Mouse (Mus musculus) brain, embryonic 14.5 days (tissue): ENCODE measurements around the gene Anapc7. TPM values are rescaled to one million over a fixed set of nuclear protein-coding genes. Genes with fewer than 3 reads are reported as not detected.

Experiments
- DNase-seq: peaks from one replicate; pipeline ENCODE4 v3.0.0-alpha.2; 2011; ENCODE audit warnings: low read depth
- CTCF ChIP-seq: fragments of 200-500 bp; IDR thresholded peaks from 2 replicates; pipeline ENCODE4 v1.5.1; 2012; ENCODE audit warnings: inconsistent platforms, mild to moderate bottlenecking, moderate library complexity, borderline replicate concordance; ENCODE audit not compliant: insufficient read depth, insufficient read length; ENCODE audit errors: extremely low read depth
- POLR2A ChIP-seq: fragments of 200-500 bp; IDR thresholded peaks from 2 replicates; pipeline ENCODE4 v1.6.1; 2012; ENCODE audit warnings: mild to moderate bottlenecking, inconsistent platforms, borderline replicate concordance; ENCODE audit not compliant: poor library complexity, insufficient read depth, insufficient read length, severe bottlenecking; ENCODE audit errors: extremely low read depth
- polyA plus RNA-seq: library from polyadenylated mRNA; depleted of rRNA; stranded (reverse); fragments of >200 nt; gene quantifications from 2 replicates; pipeline ENCODE4 v1.2.3, GENCODE M21; 2012

Anapc7 gene
- polyA plus RNA-seq, 1 experiment: 53.4 TPM

- DNase-seq: no peak
- TF ChIP-seq POLR2A (no peak), CTCF (no peak)
Measured at GRCm38 (mm10) chr5:122439400-122440094, 18.1 kb downstream of the Anapc7 start.

GRCm38 (mm10) chr5:122440095-122440630, 18.7 kb downstream of the Anapc7 start:
- TF ChIP-seq CTCF (no peak), POLR2A (no peak)
- DNase-seq: no peak

GRCm38 (mm10) chr5:122444492-122444891, 23.0 kb downstream of the Anapc7 start:
- no peak for TF ChIP-seq CTCF
- TF ChIP-seq POLR2A: no peak
- no peak for DNase-seq

GRCm38 (mm10) chr5:122445051-122445610, 23.6 kb downstream of the Anapc7 start:
- no peak for DNase-seq
- TF ChIP-seq POLR2A (no peak), CTCF (no peak)

- TF ChIP-seq CTCF: no peak
- TF ChIP-seq POLR2A: no peak
- DNase-seq: no peak
Measured at GRCm38 (mm10) chr5:122447857-122448256, 26.4 kb downstream of the Anapc7 start.

- no peak for DNase-seq
- no peak for TF ChIP-seq POLR2A
- no peak for TF ChIP-seq CTCF
Measured at GRCm38 (mm10) chr5:122448869-122449268, 27.4 kb downstream of the Anapc7 start.

- TF ChIP-seq CTCF (no peak), POLR2A (no peak)
- DNase-seq: no peak
Measured at GRCm38 (mm10) chr5:122449946-122450345, 28.5 kb downstream of the Anapc7 start.

- no peak for DNase-seq
- TF ChIP-seq POLR2A: no peak
- TF ChIP-seq CTCF: no peak
Measured at GRCm38 (mm10) chr5:122450913-122451317, 29.4 kb downstream of the Anapc7 start.

GRCm38 (mm10) chr5:122451324-122451723, 29.8 kb downstream of the Anapc7 start:
- no peak for TF ChIP-seq POLR2A
- no peak for TF ChIP-seq CTCF
- DNase-seq: no peak

GRCm38 (mm10) chr5:122452194-122452593, 30.7 kb downstream of the Anapc7 start:
- no peak for DNase-seq
- TF ChIP-seq POLR2A: no peak
- no peak for TF ChIP-seq CTCF

- DNase-seq: no peak
- TF ChIP-seq CTCF (no peak), POLR2A (no peak)
Measured at GRCm38 (mm10) chr5:122453188-122453587, 31.7 kb downstream of the Anapc7 start.

GRCm38 (mm10) chr5:122454442-122454841, 32.9 kb downstream of the Anapc7 start:
- DNase-seq: no peak
- TF ChIP-seq CTCF (no peak), POLR2A (no peak)

GRCm38 (mm10) chr5:122454883-122455282, 33.4 kb downstream of the Anapc7 start:
- DNase-seq: no peak
- no peak for TF ChIP-seq POLR2A
- no peak for TF ChIP-seq CTCF
